Mouse (Mus musculus) forebrain, embryonic 12.5 days (tissue): ENCODE measurements around the gene Gm17324. TPM values are rescaled to one million over a fixed set of nuclear protein-coding genes. Genes with fewer than 3 reads are reported as not detected.
"Not testable (repeated sequence)": the region's sequence is repeated elsewhere in the genome, so short reads cannot be mapped to it uniquely, and the experiment has no call there.

Experiments
- ATAC-seq: fragments of 200-750 bp; cut with Nextera tagmentation; 2 replicates; pipeline ENCODE4 v1.8.0; 2017; ENCODE audit warnings: moderate TSS enrichment; ENCODE audit not compliant: low FRiP score
- H3K27ac ChIP-seq: fragments of 300-500 bp; sonication (generic); 2 replicates; pipeline ENCODE4 v1.5.1; 2016; ENCODE audit warnings: mild to moderate bottlenecking
- H3K27me3 ChIP-seq: fragments of 300-500 bp; sonication (generic); 2 replicates; pipeline ENCODE4 v1.6.1; 2016; ENCODE audit warnings: mild to moderate bottlenecking
- H3K36me3 ChIP-seq: fragments of 300-500 bp; sonication (generic); replicated peaks from 2 replicates; pipeline ENCODE4 v1.6.1; 2016; ENCODE audit warnings: mild to moderate bottlenecking
- H3K4me1 ChIP-seq: fragments of 300-500 bp; sonication (generic); 2 replicates; pipeline ENCODE4 v1.6.1; 2016
- H3K4me2 ChIP-seq: fragments of 300-500 bp; sonication (generic); 2 replicates; pipeline ENCODE4 v1.6.1; 2016; ENCODE audit warnings: mild to moderate bottlenecking, moderate library complexity
- H3K4me3 ChIP-seq: fragments of 300-500 bp; sonication (generic); replicated peaks from 2 replicates; pipeline ENCODE4 v1.5.1; 2016; ENCODE audit warnings: mild to moderate bottlenecking
- H3K9ac ChIP-seq: fragments of 300-500 bp; sonication (generic); 2 replicates; pipeline ENCODE4 v1.6.1; 2016; ENCODE audit warnings: mild to moderate bottlenecking
- H3K9me3 ChIP-seq: fragments of 300-500 bp; sonication (generic); 2 replicates; pipeline ENCODE4 v1.6.1; 2016
- WGBS: fragments of 180-500 bp; shearing (Covaris S2); methylation state at CpG from one replicate; pipeline ENCODE4 v1.1.7; 2016; 5-methylcytosine and 5-hydroxymethylcytosine counted together
- polyA plus RNA-seq: library from polyadenylated mRNA; unstranded; fragments of >200 nt; fragmentation: Nextera tagmentation; extraction: Ambion mirVana; gene quantifications from 2 replicates; pipeline ENCODE4 v1.2.1, GENCODE M21; 2016

Gene Gm17324
- polyA plus RNA-seq, 1 experiment from 2014 or later = 0.75 TPM

DNA sequence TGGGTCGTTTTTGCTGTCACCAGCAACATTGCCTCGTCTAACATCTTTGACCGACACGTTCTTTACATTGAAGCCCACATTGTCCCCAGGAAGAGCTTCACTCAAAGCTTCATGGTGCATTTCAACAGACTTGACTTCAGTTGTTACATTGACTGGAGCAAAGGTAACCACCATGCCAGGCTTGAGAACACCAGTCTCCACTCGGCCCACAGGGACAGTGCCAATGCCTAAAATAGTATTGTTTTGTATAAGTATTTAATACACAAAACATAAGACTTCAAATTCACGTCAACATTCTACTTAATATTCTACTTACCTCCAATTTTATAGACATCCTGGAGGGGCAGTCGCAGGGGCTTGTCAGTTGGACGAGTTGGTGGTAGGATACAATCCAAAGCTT lies 30.7 kb upstream of the Gm17324 start:
- WGBS = 32% methylated on average over 8 of the region's 8 CpGs

DNA sequence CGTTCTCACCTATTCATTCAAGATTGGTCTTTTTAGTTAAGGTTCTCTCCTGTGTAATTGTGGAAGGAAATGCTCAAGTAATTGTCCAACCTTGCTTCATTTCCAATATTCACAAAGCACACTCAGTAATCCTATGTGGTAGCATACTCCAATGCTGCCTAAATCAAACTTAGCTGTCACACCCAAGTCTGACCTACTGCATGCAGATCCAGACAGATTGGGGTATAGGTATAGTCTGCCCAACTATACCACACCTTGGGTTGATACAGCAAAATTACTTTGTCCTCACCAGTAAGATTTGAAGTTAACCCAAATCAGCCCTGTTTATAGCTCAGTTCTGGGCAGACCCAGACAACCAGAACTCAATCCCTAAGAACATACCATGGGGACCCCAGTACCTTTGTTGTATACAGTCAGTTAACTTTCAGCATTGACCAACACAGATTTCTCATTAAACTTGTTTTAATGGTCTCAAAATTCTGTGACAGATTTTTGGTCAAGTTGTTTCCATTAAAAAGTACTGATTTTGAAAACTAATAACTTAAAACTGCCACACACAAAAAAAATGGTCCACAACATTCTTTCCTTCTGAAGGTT lies 29.5 kb upstream of the Gm17324 start:
- WGBS = 59% methylated on average over 1 of the region's 1 CpGs

More for the DNA sequence above, 30.7 kb upstream of the Gm17324 start:
- H3K9ac ChIP-seq = peak overlapping the region; percentile 47
- not testable (repeated sequence) for H3K27me3 ChIP-seq, H3K9me3 ChIP-seq, H3K27ac ChIP-seq, ATAC-seq
- peak overlapping the region; percentile 97 for H3K4me3 ChIP-seq
- H3K36me3 ChIP-seq = peaks cover 42% of the 10 kb centered on the region
- peaks cover 17% of the 10 kb centered on the region for H3K4me1 ChIP-seq
- H3K4me2 ChIP-seq = peak overlapping the region; percentile 74

DNA sequence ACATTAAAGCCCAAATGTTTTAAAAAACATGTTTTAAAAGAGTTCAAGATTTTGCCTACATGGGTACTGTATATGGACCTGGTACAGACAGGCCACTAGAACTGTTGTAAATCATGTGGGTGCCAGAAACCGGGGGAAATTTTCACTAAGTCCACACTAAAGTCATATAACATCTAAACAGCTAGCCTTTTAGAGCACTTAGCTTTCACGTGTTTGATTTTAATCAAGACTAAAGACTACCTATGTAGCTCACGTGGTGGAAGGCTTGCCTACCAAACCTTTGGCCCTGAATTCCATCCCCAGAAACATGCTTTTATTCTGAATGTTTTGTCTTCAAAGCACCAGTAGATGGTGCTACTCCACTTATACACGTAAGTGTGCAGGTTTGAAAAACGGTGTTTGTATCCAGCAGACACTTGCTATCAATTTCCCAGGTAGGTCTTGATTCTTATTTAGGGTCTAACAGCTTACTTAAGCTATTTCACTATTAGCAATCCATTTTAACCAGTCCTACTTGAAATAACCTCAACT lies 28.5 kb upstream of the Gm17324 start:
- H3K27me3 ChIP-seq = no peaks in the 10 kb centered on the region
- H3K4me1 ChIP-seq = peaks cover 11% of the 10 kb centered on the region
- WGBS = 4% methylated on average over 5 of the region's 5 CpGs
- no peak overlapping the region for H3K9ac ChIP-seq
- H3K4me2 ChIP-seq = peak overlapping the region; percentile 10; the same call in 1 of the 2 replicates
- no peak for ATAC-seq
- no peaks in the 10 kb centered on the region for H3K9me3 ChIP-seq
- peaks cover 64% of the 10 kb centered on the region for H3K36me3 ChIP-seq
- H3K4me3 ChIP-seq = no peak overlapping the region
- peak overlapping the region; percentile 54; the same call in 1 of the 2 replicates for H3K27ac ChIP-seq

More for the DNA sequence above, 29.5 kb upstream of the Gm17324 start:
- not testable (repeated sequence) for ATAC-seq, H3K9me3 ChIP-seq, H3K27ac ChIP-seq, H3K4me2 ChIP-seq, H3K9ac ChIP-seq, H3K27me3 ChIP-seq, H3K4me3 ChIP-seq
- Histone ChIP-seq H3K4me1 (peaks cover 17% of the 10 kb centered on the region), H3K36me3 (peaks cover 54% of the 10 kb centered on the region)

GRCm38 (mm10) chr9:78476531-78477020 lies 28.0 kb upstream of the Gm17324 start:
- no peak overlapping the region for H3K4me2 ChIP-seq
- H3K9ac ChIP-seq = no peak overlapping the region
- peaks cover 68% of the 10 kb centered on the region for H3K36me3 ChIP-seq
- H3K27me3 ChIP-seq = no peaks in the 10 kb centered on the region
- H3K9me3 ChIP-seq = no peaks in the 10 kb centered on the region
- H3K4me1 ChIP-seq = peaks cover 11% of the 10 kb centered on the region
- H3K27ac ChIP-seq = peak overlapping the region; percentile 54; the same call in 1 of the 2 replicates
- no peak for ATAC-seq
- 7% methylated on average over 1 of the region's 1 CpGs for WGBS
- no peak overlapping the region for H3K4me3 ChIP-seq

DNA sequence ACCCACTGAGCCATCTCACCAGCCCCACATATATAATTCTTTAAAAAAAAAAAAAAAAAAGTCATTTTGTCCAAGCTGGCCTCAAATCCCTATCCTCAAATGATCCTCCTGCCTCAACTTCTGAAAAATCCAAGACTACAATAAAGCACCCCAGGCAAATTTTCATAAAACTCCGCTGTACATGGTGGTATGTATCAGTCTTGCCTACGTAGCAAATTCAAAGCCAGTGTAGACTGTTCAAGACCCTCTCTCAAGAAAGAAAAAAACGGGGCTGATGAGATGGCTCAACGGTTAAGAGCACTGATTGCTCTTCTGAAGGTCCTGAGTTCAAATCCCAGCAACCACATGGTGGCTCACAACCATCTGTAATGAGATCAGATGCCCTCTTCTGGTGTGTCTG lies 27.3 kb upstream of the Gm17324 start:
- Histone ChIP-seq H3K36me3 (peaks cover 71% of the 10 kb centered on the region), H3K4me3 (no peak overlapping the region), H3K27me3 (no peaks in the 10 kb centered on the region), H3K9ac (no peak overlapping the region), H3K4me2 (no peak overlapping the region), H3K9me3 (no peaks in the 10 kb centered on the region), H3K27ac (no peak overlapping the region), H3K4me1 (peaks cover 11% of the 10 kb centered on the region)
- 89% methylated on average over 4 of the region's 4 CpGs for WGBS
- ATAC-seq = no peak

DNA sequence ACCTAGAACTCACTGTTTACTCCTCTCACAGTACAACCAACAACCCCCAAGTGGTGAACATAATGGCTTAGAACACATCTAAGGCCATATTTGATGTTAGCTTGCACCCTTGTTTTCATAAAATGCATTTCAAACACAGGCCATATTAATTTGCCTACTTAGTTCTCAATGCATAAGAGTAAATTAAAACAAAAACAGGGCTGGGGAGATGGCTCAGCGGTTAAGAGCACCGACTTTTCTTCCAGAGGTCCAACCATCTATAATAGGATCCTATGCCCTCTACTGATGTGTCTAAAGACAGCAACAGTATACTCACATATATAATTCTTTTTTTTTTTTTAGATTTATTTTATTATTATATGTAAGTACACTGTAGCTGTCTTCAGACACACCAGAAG lies 26.8 kb upstream of the Gm17324 start:
- Histone ChIP-seq H3K36me3 (peaks cover 75% of the 10 kb centered on the region), H3K27me3 (no peaks in the 10 kb centered on the region), H3K4me1 (peaks cover 11% of the 10 kb centered on the region), H3K4me2 (no peak overlapping the region), H3K9ac (no peak overlapping the region), H3K4me3 (no peak overlapping the region), H3K9me3 (no peaks in the 10 kb centered on the region), H3K27ac (no peak overlapping the region)
- 95% methylated on average over 2 of the region's 2 CpGs for WGBS
- ATAC-seq = no peak

- WGBS = 90% methylated on average over 5 of the region's 5 CpGs
- Histone ChIP-seq H3K4me1 (peaks cover 11% of the 10 kb centered on the region), H3K4me3 (no peak overlapping the region), H3K27ac (no peak overlapping the region), H3K36me3 (peaks cover 73% of the 10 kb centered on the region), H3K9ac (no peak overlapping the region), H3K27me3 (no peaks in the 10 kb centered on the region), H3K9me3 (no peaks in the 10 kb centered on the region), H3K4me2 (no peak overlapping the region)
- ATAC-seq = no peak
Measured at GRCm38 (mm10) chr9:78474771-78475382, 26.3 kb upstream of the Gm17324 start.

DNA sequence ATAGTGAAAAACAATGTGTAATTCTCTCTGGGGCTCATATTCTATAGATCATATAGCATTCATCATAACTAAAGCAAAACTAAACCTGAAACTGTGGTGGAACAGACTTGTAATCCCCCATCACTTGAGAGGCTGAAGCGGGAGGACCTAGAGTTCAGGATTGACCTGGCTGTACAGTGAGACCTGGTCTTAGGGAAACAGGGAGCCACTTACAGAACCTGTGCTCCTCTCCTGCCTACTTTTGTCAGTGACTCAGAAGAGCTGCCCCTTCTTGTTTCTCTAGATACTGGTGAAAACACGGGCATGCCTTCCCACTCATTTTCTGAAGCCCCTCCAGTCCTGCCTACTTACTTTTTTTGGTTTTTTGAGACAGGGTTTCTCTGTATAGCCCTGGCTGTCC lies 25.7 kb upstream of the Gm17324 start:
- WGBS = 77% methylated on average over 2 of the region's 2 CpGs
- Histone ChIP-seq H3K4me3 (no peak overlapping the region), H3K4me1 (peaks cover 7% of the 10 kb centered on the region), H3K36me3 (peaks cover 70% of the 10 kb centered on the region), H3K27ac (no peak overlapping the region), H3K27me3 (no peaks in the 10 kb centered on the region), H3K4me2 (no peak overlapping the region), H3K9me3 (no peaks in the 10 kb centered on the region), H3K9ac (no peak overlapping the region)
- no peak for ATAC-seq

GRCm38 (mm10) chr9:78473588-78473987 lies 25.0 kb upstream of the Gm17324 start:
- H3K4me2 ChIP-seq = no peak overlapping the region
- H3K9ac ChIP-seq = no peak overlapping the region
- H3K9me3 ChIP-seq = no peaks in the 10 kb centered on the region
- no peaks in the 10 kb centered on the region for H3K27me3 ChIP-seq
- no peak overlapping the region for H3K4me3 ChIP-seq
- no peak for ATAC-seq
- 83% methylated on average over 8 of the region's 8 CpGs for WGBS
- H3K36me3 ChIP-seq = peaks cover 66% of the 10 kb centered on the region
- H3K27ac ChIP-seq = no peak overlapping the region
- no peaks in the 10 kb centered on the region for H3K4me1 ChIP-seq

DNA sequence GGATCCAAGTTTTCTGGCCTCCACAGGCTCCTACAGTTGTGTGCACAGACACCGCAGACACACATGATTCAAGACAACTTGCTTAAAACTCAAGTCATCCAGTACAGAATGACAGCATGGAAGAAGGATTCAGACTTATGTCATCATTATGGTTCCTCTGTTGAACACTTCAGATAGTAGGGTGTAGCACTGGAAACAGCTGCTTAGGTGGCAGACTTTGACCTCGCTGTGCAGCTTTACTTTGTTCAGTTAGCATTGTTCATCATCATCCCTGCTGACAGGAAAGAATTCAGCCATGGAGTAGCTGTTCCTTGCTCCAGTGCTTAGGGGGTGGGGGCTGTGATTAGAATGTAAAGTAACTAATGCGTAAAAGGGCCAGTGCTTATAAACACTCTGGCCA lies 17.1 kb upstream of the Gm17324 start:
- Histone ChIP-seq H3K4me1 (no peaks in the 10 kb centered on the region), H3K4me3 (no peak overlapping the region), H3K27ac (no peak overlapping the region), H3K4me2 (no peak overlapping the region), H3K9me3 (no peaks in the 10 kb centered on the region), H3K9ac (no peak overlapping the region), H3K27me3 (no peaks in the 10 kb centered on the region), H3K36me3 (peaks cover 73% of the 10 kb centered on the region)
- WGBS = 93% methylated on average over 3 of the region's 3 CpGs
- ATAC-seq = no peak

GRCm38 (mm10) chr9:78463337-78463736 lies 14.8 kb upstream of the Gm17324 start:
- Histone ChIP-seq H3K36me3 (peaks cover 82% of the 10 kb centered on the region), H3K4me3 (no peak overlapping the region), H3K9me3 (no peaks in the 10 kb centered on the region), H3K4me2 (no peak overlapping the region), H3K9ac (no peak overlapping the region), H3K4me1 (no peaks in the 10 kb centered on the region), H3K27me3 (no peaks in the 10 kb centered on the region), H3K27ac (no peak overlapping the region)
- WGBS = 95% methylated on average over 4 of the region's 4 CpGs
- ATAC-seq = no peak

GRCm38 (mm10) chr9:78457026-78457425 lies 8.4 kb upstream of the Gm17324 start:
- Histone ChIP-seq H3K36me3 (peaks cover 55% of the 10 kb centered on the region), H3K27me3 (no peaks in the 10 kb centered on the region), H3K4me3 (no peak overlapping the region), H3K4me2 (no peak overlapping the region), H3K9ac (no peak overlapping the region), H3K4me1 (no peaks in the 10 kb centered on the region), H3K27ac (no peak overlapping the region), H3K9me3 (no peaks in the 10 kb centered on the region)
- no peak for ATAC-seq
- 91% methylated on average over 8 of the region's 8 CpGs for WGBS

- H3K4me2 ChIP-seq = no peak overlapping the region
- peaks cover 15% of the 10 kb centered on the region for H3K4me1 ChIP-seq
- no peak overlapping the region for H3K27ac ChIP-seq
- no peak overlapping the region for H3K9ac ChIP-seq
- H3K36me3 ChIP-seq = peaks cover 17% of the 10 kb centered on the region
- peaks cover 4% of the 10 kb centered on the region for H3K27me3 ChIP-seq
- no peak for ATAC-seq
- H3K9me3 ChIP-seq = no peaks in the 10 kb centered on the region
- WGBS = 87% methylated on average over 4 of the region's 4 CpGs
- no peak overlapping the region for H3K4me3 ChIP-seq
Measured at GRCm38 (mm10) chr9:78451382-78451781, 2.8 kb upstream of the Gm17324 start.
